Mouse (Mus musculus) neural tube, embryonic 11.5 days (tissue): ENCODE data around the gene Zic5. TPM values are rescaled to one million over a fixed set of nuclear protein-coding genes. Genes with fewer than 3 reads are reported as not detected.

ENCODE experiments used
- ATAC-seq: fragments of 200-750 bp; cut with Nextera tagmentation; 2 replicates; pipeline ENCODE4 v1.8.0; 2017; ENCODE audit warnings: moderate number of reproducible peaks, mild to moderate bottlenecking, moderate TSS enrichment, moderate library complexity; ENCODE audit not compliant: insufficient read depth, low FRiP score, low TSS enrichment
- DNase-seq: peaks from one replicate; pipeline ENCODE4 v3.0.0-alpha.2; 2015; ENCODE audit warnings: low spot score
- H3K27ac ChIP-seq: fragments of 300-500 bp; sonication (generic); 2 replicates; pipeline ENCODE4 v1.5.1; 2014; ENCODE audit warnings: low read depth, mild to moderate bottlenecking, low read length
- H3K27me3 ChIP-seq: fragments of 300-500 bp; sonication (generic); 2 replicates; pipeline ENCODE4 v1.6.1; 2014; ENCODE audit warnings: mild to moderate bottlenecking, low read length, mixed read lengths; ENCODE audit not compliant: control insufficient read depth, insufficient read depth
- H3K36me3 ChIP-seq: fragments of 300-500 bp; sonication (generic); 2 replicates; pipeline ENCODE4 v1.6.1; 2014; ENCODE audit warnings: mild to moderate bottlenecking, low read length, moderate library complexity, mixed read lengths; ENCODE audit not compliant: control insufficient read depth, insufficient read depth
- H3K4me1 ChIP-seq: fragments of 300-500 bp; sonication (generic); 2 replicates; pipeline ENCODE4 v1.6.1; 2014; ENCODE audit warnings: low read length, mixed read lengths; ENCODE audit not compliant: control insufficient read depth, insufficient read depth
- H3K4me2 ChIP-seq: fragments of 300-500 bp; sonication (generic); 2 replicates; pipeline ENCODE4 v1.6.1; 2014; ENCODE audit warnings: low read depth, mild to moderate bottlenecking, moderate library complexity
- H3K4me3 ChIP-seq: fragments of 300-500 bp; sonication (generic); 2 replicates; pipeline ENCODE4 v1.5.1; 2014; ENCODE audit warnings: low read depth, low read length
- H3K9ac ChIP-seq: fragments of 300-500 bp; sonication (generic); 2 replicates; pipeline ENCODE4 v1.6.1; 2014; ENCODE audit warnings: mild to moderate bottlenecking, low read length
- H3K9me3 ChIP-seq: fragments of 300-500 bp; sonication (generic); 2 replicates; pipeline ENCODE4 v1.6.1; 2016; ENCODE audit warnings: low read length; ENCODE audit not compliant: control insufficient read depth
- WGBS: fragments of 180-500 bp; shearing (Covaris S2); extraction: QIAGEN DNeasy Blood & Tissue Kit; methylation state at CpG from one replicate; pipeline ENCODE4 v1.1.7; 2014; 5-methylcytosine and 5-hydroxymethylcytosine counted together
- polyA plus RNA-seq: library from polyadenylated mRNA; unstranded; fragments of >200 nt; fragmentation: Nextera tagmentation; extraction: Ambion mirVana; gene quantifications from 2 replicates; pipeline ENCODE4 v1.2.1, GENCODE M21; 2014

Gene Zic5
- polyA plus RNA-seq, 1 experiment from 2014 or later: 10.3 TPM

GRCm38 (mm10) chr14:122434039-122434438 lies 31.4 kb downstream of the Zic5 start:
- Histone ChIP-seq H3K9ac (no peak overlapping the region), H3K9me3 (no peaks in the 10 kb centered on the region), H3K4me2 (no peak overlapping the region), H3K4me3 (no peak overlapping the region), H3K27ac (no peak overlapping the region), H3K4me1 (no peaks in the 10 kb centered on the region), H3K36me3 (no peaks in the 10 kb centered on the region), H3K27me3 (no peaks in the 10 kb centered on the region)
- no peak for DNase-seq
- WGBS: 85% methylated on average over 10 of the region's 10 CpGs
- no peak for ATAC-seq

GRCm38 (mm10) chr14:122432558-122432957 lies 32.9 kb downstream of the Zic5 start:
- Histone ChIP-seq H3K9ac (no peak overlapping the region), H3K27ac (no peak overlapping the region), H3K36me3 (no peaks in the 10 kb centered on the region), H3K4me3 (no peak overlapping the region), H3K4me2 (no peak overlapping the region), H3K27me3 (no peaks in the 10 kb centered on the region), H3K4me1 (peaks cover 2% of the 10 kb centered on the region; the same call in 1 of the 2 replicates), H3K9me3 (no peaks in the 10 kb centered on the region)
- DNase-seq: no peak
- no peak for ATAC-seq
- WGBS: 83% methylated on average over 3 of the region's 3 CpGs

- WGBS: 62% methylated on average over 3 of the region's 3 CpGs
- ATAC-seq: peak; percentile 66
Measured at GRCm38 (mm10) chr14:122427654-122428053, 37.8 kb downstream of the Zic5 start.

GRCm38 (mm10) chr14:122427204-122427560 lies 38.3 kb downstream of the Zic5 start:
- WGBS: 24% methylated on average over 8 of the region's 8 CpGs
- Histone ChIP-seq H3K4me1 (peaks cover 10% of the 10 kb centered on the region; the same call in 1 of the 2 replicates), H3K27ac (no peak overlapping the region), H3K4me3 (no peak overlapping the region), H3K27me3 (no peaks in the 10 kb centered on the region), H3K9me3 (0 out of 2 replicates have a peak, but pooled peaks cover 2% of the 10 kb centered on the region), H3K4me2 (no peak overlapping the region), H3K9ac (no peak overlapping the region), H3K36me3 (no peaks in the 10 kb centered on the region)
- DNase-seq (peak; percentile 51), ATAC-seq (peak; percentile 66)

More at GRCm38 (mm10) chr14:122427654-122428053, 37.8 kb downstream of the Zic5 start:
- DNase-seq: no peak
- H3K9ac ChIP-seq: no peak overlapping the region
- no peaks in the 10 kb centered on the region for H3K36me3 ChIP-seq
- H3K9me3 ChIP-seq: 0 out of 2 replicates have a peak, but pooled peaks cover 2% of the 10 kb centered on the region
- H3K4me1 ChIP-seq: peaks cover 10% of the 10 kb centered on the region; the same call in 1 of the 2 replicates
- no peak overlapping the region for H3K27ac ChIP-seq
- no peak overlapping the region for H3K4me2 ChIP-seq
- H3K27me3 ChIP-seq: no peaks in the 10 kb centered on the region
- no peak overlapping the region for H3K4me3 ChIP-seq

GRCm38 (mm10) chr14:122426529-122427203 lies 38.8 kb downstream of the Zic5 start:
- H3K4me3 ChIP-seq: no peak overlapping the region
- H3K9ac ChIP-seq: no peak overlapping the region
- H3K27ac ChIP-seq: no peak overlapping the region
- no peaks in the 10 kb centered on the region for H3K36me3 ChIP-seq
- DNase-seq (no peak), ATAC-seq (peak; percentile 21; the same call in 1 of the 2 replicates)
- no peak overlapping the region for H3K4me2 ChIP-seq
- no peaks in the 10 kb centered on the region for H3K27me3 ChIP-seq
- peaks cover 10% of the 10 kb centered on the region; the same call in 1 of the 2 replicates for H3K4me1 ChIP-seq
- H3K9me3 ChIP-seq: 0 out of 2 replicates have a peak, but pooled peaks cover 2% of the 10 kb centered on the region
- WGBS: 39% methylated on average over 10 of the region's 10 CpGs

- no peak overlapping the region for H3K4me3 ChIP-seq
- DNase-seq (no peak), ATAC-seq (no peak)
- 82% methylated on average over 3 of the region's 3 CpGs for WGBS
- H3K4me1 ChIP-seq: peaks cover 10% of the 10 kb centered on the region; the same call in 1 of the 2 replicates
- no peak overlapping the region for H3K9ac ChIP-seq
- H3K27ac ChIP-seq: no peak overlapping the region
- no peaks in the 10 kb centered on the region for H3K27me3 ChIP-seq
- 0 out of 2 replicates have a peak, but pooled peaks cover 2% of the 10 kb centered on the region for H3K9me3 ChIP-seq
- no peak overlapping the region for H3K4me2 ChIP-seq
- H3K36me3 ChIP-seq: no peaks in the 10 kb centered on the region
Measured at GRCm38 (mm10) chr14:122424441-122424840, 41.0 kb downstream of the Zic5 start.

GRCm38 (mm10) chr14:122416166-122416771 lies 49.2 kb downstream of the Zic5 start:
- Histone ChIP-seq H3K4me3 (no peak overlapping the region), H3K9ac (no peak overlapping the region), H3K27me3 (no peaks in the 10 kb centered on the region), H3K27ac (no peak overlapping the region), H3K9me3 (no peaks in the 10 kb centered on the region), H3K36me3 (no peaks in the 10 kb centered on the region), H3K4me1 (no peaks in the 10 kb centered on the region), H3K4me2 (no peak overlapping the region)
- ATAC-seq (0 out of 2 replicates have a peak, but pooled peaks have one; percentile 32), DNase-seq (no peak)
- 13% methylated on average over 4 of the region's 4 CpGs for WGBS

GRCm38 (mm10) chr14:122414786-122415185 lies 50.7 kb downstream of the Zic5 start:
- no peak for DNase-seq
- H3K4me2 ChIP-seq: no peak overlapping the region
- no peak overlapping the region for H3K27ac ChIP-seq
- no peaks in the 10 kb centered on the region for H3K4me1 ChIP-seq
- H3K27me3 ChIP-seq: no peaks in the 10 kb centered on the region
- ATAC-seq: no peak
- H3K9me3 ChIP-seq: no peaks in the 10 kb centered on the region
- 86% methylated on average over 2 of the region's 2 CpGs for WGBS
- no peaks in the 10 kb centered on the region for H3K36me3 ChIP-seq
- no peak overlapping the region for H3K4me3 ChIP-seq
- no peak overlapping the region for H3K9ac ChIP-seq

- no peak overlapping the region for H3K9ac ChIP-seq
- no peaks in the 10 kb centered on the region for H3K4me1 ChIP-seq
- H3K4me3 ChIP-seq: no peak overlapping the region
- H3K27ac ChIP-seq: no peak overlapping the region
- 67% methylated on average over 2 of the region's 2 CpGs for WGBS
- no peaks in the 10 kb centered on the region for H3K36me3 ChIP-seq
- DNase-seq: no peak
- H3K4me2 ChIP-seq: no peak overlapping the region
- H3K9me3 ChIP-seq: no peaks in the 10 kb centered on the region
- ATAC-seq: no peak
- H3K27me3 ChIP-seq: no peaks in the 10 kb centered on the region
Measured at GRCm38 (mm10) chr14:122413542-122413928, 51.9 kb downstream of the Zic5 start.
